Comparison of ENCODE assay signal across 23 mouse cellular contexts in genomic region chr4:75816026-75816425, GRCm38 (mm10).
DNase-seq lines count a peak whose midpoint lies in the region; ATAC-seq and TF ChIP-seq lines count a peak whose summit lies in the region.
"Had no signal": no experiment of that assay in that cellular context is flagged by ENCODE, and none has a peak within 500 bp of the region (broad histone marks: within the 10 kb centered on the region; RNA-seq: fewer than 3 reads in every experiment).

No protein-coding gene starts in this region.

- H3K27ac ChIP-seq in MEL (ENCODE audit: control insufficient read depth, low read depth, low read length) = no peak overlapping the region

- peak; percentile 9 for ATAC-seq in G1E (ENCODE audit: extremely low read depth, insufficient number of reproducible peaks, low FRiP score, poor library complexity, severe bottlenecking)
- peak; percentile 24 for ATAC-seq in megakaryocyte progenitor cell, adult 5-6 weeks (replicated peaks; ENCODE audit: poor library complexity)
- ATAC-seq in megakaryocyte-erythroid progenitor cell, adult 5-6 weeks (replicated peaks; ENCODE audit: low FRiP score, low TSS enrichment, poor library complexity, severe bottlenecking) = peak; percentile 19; the same call in 1 of the 2 replicates
- ATAC-seq: activated CD4-positive, CD25-positive, alpha-beta regulatory T cell, adult 4 months; CD4-positive, CD25-positive, alpha-beta regulatory T cell, adult 4 months; Patski had no signal

- no peaks in the 10 kb centered on the region for H3K36me3 ChIP-seq in G1E (replicated peaks)
- no peaks in the 10 kb centered on the region for H3K36me3 ChIP-seq in MEL (ENCODE audit: control insufficient read depth in 1 of 2, insufficient read depth in 2 of 2, low read length in 2 of 2)

- H3K4me3 ChIP-seq in G1E (ENCODE audit: low read depth, low read length) (no peak overlapping the region; the same call in 1 of the 2 replicates), MEL (ENCODE audit: control insufficient read depth in 1 of 2, insufficient read depth in 1 of 2, low read depth in 2 of 2, low read length in 2 of 2) (no peak overlapping the region)

- no peak for TF ChIP-seq CTCF in G1E (IDR thresholded peaks at IDR 0.05; ENCODE audit: low read depth, low read length)
- no peak for TF ChIP-seq CTCF in MEL (IDR thresholded peaks at IDR 0.05 in 2 of 3, conservative IDR thresholded peaks at IDR 0.05 in 1 of 3; ENCODE audit: control insufficient read depth in 1 of 3, insufficient read depth in 1 of 3, low read depth in 2 of 3, low read length in 3 of 3, poor library complexity in 1 of 3, severe bottlenecking in 1 of 3)

- no peak for TF ChIP-seq POLR2A in MEL (IDR thresholded peaks at IDR 0.05; ENCODE audit: control insufficient read depth in 1 of 2, insufficient read depth in 1 of 2, low read depth in 1 of 2, low read length in 2 of 2, poor library complexity in 1 of 2)

- H3K4me1 ChIP-seq in G1E (ENCODE audit: insufficient read depth, low read depth, low read length) (peaks cover 58% of the 10 kb centered on the region), MEL (ENCODE audit: control insufficient read depth in 1 of 2, insufficient read depth in 2 of 2, low read length in 2 of 2) (no peaks in the 10 kb centered on the region)

- no peak for TF ChIP-seq RAD21 in MEL (IDR thresholded peaks at IDR 0.05; ENCODE audit: low read depth, low read length)

- H3K27me3 ChIP-seq in G1E (ENCODE audit: insufficient read depth, low read length) (no peaks in the 10 kb centered on the region), MEL (ENCODE audit: control insufficient read depth in 1 of 2, insufficient read depth in 2 of 2, low read length in 2 of 2) (no peaks in the 10 kb centered on the region)
- H3K27me3 ChIP-seq: CH12.LX had no signal

- DNase-seq in G1E (ENCODE audit: low spot score) (no peak), MEL (ENCODE audit: low read depth, low spot score) (peak; percentile 2)
- DNase-seq in lung, adult 18-20 months = no peak
- DNase-seq in lung, postnatal 36 days = no peak
- DNase-seq in ovary, postnatal 14 days (ENCODE audit: low spot score) = no peak
- DNase-seq in right cerebral cortex, postnatal 25 days = no peak
- DNase-seq: adrenal gland, adult 2 months; adrenal gland, adult 8-10 months; adrenal gland, postnatal 10 days; adrenal gland, postnatal 14 days; adrenal gland, postnatal 25 days; adrenal gland, postnatal 36 days; B cell, adult 2 months; cerebellum, adult 11 months; cerebellum, adult 11-12 months; cerebellum, adult 18-20 months; cerebellum, adult 2 months had no signal

- no peak overlapping the region for H3K9ac ChIP-seq in MEL (ENCODE audit: control insufficient read depth, low read depth, low read length, poor library complexity, severe bottlenecking)

- no peaks in the 10 kb centered on the region for H3K9me3 ChIP-seq in G1E (replicated peaks)
- H3K9me3 ChIP-seq in MEL (replicated peaks; ENCODE audit: insufficient read depth, low read length) = no peaks in the 10 kb centered on the region

- H3K79me2 ChIP-seq in MEL (ENCODE audit: control insufficient read depth, insufficient read depth, low read length, poor library complexity) = no peaks in the 10 kb centered on the region

- peak in 1 of 2 experiments; percentile 53; a peak in 1 of 4 replicates for TF ChIP-seq EP300 in MEL (IDR thresholded peaks at IDR 0.05; ENCODE audit: low read depth in 1 of 2, low read length in 2 of 2)

TF ChIP-seq in MEL, 35 proteins besides CTCF, POLR2A, EP300 and RAD21:
- TF ChIP-seq MAFK (IDR thresholded peaks at IDR 0.05; ENCODE audit: borderline replicate concordance, low read depth, low read length) = no peak
- peak; percentile 46; the same call in 1 of the 2 replicates for TF ChIP-seq TCF12 (IDR thresholded peaks at IDR 0.05; ENCODE audit: low read depth, low read length)
- TF ChIP-seq ZMIZ1 (IDR thresholded peaks at IDR 0.05; ENCODE audit: low read depth, low read length) = no peak
- no peak for TF ChIP-seq USF2 (IDR thresholded peaks at IDR 0.05; ENCODE audit: borderline replicate concordance in 1 of 2, insufficient read depth in 1 of 2, low read depth in 1 of 2, low read length in 2 of 2)
- no peak for TF ChIP-seq MXI1 (IDR thresholded peaks at IDR 0.05; ENCODE audit: low read depth, low read length)
- no peak for TF ChIP-seq ELF1 (IDR thresholded peaks at IDR 0.05; ENCODE audit: low read depth, low read length)
- TF ChIP-seq SMC3 (IDR thresholded peaks at IDR 0.05; ENCODE audit: low read depth, low read length) = no peak
